Mouse (Mus musculus) lung, adult 18-20 months (tissue): ENCODE results near the gene Ccdc34.

Experiments used
- DNase-seq, 2 experiments: peaks; one replicate each; pipeline ENCODE4 v3.0.0; 2022; ENCODE audit warnings: mixed read lengths in 2 of 2

The Ccdc34 gene

DNA sequence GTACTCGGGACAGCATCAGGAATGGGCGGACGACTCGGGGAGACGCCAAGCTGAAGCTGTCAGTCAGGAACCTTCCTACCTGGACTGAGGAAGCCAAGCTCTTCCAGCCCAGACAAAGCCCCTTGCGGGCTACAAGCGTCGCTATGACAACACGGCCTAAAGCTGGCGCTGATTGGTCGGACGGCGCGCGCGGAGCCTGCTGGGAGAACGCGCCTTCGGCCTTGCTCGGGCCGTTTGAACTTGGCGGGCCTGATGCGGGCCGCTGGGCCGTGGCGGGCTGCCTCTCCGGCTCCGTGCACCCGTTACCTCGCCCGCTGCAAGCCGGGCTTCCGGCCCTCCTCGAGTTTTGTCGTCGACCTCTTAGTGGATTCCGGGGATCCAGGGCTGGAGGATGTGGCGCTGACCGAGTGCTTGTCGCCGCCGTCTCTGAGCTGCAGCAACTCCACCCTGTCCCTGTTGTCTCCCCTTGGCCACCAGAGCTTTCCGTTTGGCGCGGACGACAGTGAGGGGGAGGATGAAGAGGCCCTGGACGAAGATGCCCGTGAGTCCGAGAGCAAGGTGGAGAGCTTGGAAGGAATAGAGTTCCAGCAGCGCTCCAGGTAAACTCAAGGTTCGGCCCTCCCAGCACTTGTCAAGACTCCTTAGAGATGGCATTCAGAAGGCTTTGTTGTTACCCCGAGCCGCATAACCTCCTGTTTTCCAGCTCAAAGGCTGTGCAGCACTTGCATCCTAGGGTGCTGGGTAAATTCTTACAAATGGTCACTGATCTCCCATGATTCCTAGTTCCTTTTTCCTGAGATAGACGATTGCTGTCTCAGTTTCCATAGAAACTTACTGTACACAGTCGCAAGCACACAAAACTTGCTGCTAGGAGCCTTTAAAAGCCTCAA is at the start of gene Ccdc34:
Gene Ccdc34, plus strand, starts transcription at position 202 of the 890 bp plus-strand sequence.
- peak; percentile 89 to 91 for DNase-seq

DNA sequence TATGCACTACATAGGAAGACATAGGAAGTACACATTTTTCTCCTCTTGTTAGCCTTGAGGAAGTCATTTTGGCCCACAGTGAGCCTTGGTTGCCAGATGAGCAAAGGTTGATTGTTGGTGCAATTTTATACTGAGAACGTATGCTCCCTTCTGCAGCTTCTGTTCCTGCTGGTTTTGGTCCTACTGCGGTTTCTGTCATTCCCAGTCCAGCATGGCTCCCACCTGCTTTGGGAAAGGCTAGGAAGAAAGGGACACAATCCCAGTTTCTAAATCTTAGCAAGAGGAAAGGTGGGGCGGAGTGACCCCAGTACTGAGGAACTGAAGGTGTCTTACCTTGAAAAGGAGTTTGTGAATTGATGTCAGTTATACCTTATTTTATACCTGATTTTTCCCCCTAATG is 48.2 kb upstream of the Ccdc34 start:
- DNase-seq = no peak

DNA sequence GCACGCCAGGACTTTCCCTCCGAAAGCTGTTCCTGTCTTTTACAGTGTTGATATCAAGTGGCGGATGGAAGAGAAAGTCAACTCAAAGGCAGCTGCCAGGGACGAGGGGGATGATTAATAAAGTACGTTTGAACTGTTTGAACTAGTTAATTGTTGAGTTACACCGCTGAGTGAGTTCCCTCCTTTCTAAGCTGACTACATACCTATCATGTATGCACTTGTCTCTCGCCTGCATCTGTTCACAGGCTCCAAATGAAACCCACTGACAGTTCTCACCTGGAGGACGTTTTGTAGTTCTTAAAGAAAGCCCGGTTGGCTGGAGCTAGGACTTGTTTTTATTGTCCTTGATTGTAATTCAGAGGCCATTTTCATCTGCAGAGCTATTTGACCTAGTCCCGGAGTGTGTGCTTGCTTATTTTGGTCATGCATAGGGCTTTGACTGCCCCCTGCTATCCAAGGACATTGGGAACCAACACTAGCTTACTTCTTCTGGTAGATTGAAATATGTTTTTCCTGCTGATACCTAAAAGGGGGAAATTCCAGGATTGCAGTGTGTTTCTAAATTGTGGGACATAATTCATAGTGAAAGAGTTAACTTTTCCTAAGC is 47.6 kb upstream of the Ccdc34 start:
- DNase-seq = no peak

DNA sequence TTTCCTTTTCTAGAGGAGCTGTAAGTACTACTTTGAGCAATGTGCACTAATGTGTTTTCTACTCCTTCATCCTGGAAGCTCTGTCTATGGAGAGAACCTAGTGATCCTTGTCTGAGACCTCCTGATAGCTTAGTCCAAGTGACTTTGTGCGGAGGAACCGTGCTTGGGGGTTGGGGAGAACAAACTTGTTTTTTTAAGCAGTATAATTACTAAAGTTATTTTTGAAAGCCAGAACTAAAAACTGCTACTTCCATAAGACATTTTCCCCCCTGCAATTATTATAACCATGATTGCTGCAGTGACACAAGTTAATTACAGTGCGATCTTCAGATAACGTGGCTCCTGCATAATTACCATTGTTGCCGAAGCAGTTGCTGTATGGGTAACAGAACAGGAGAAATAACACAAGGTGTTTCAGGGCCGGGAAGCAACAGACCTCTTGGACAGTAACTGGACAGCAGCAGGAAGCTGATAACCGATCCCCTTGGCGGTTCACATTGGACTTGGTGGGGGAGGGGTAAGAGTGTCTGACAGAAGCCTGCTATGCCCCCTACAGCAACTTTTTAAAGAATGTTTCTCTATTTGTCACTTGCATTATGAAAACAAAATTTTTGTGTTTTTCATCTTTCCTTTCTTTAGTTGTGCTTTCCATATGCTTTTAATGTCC is 46.7 kb upstream of the Ccdc34 start:
- DNase-seq = no peak

DNA sequence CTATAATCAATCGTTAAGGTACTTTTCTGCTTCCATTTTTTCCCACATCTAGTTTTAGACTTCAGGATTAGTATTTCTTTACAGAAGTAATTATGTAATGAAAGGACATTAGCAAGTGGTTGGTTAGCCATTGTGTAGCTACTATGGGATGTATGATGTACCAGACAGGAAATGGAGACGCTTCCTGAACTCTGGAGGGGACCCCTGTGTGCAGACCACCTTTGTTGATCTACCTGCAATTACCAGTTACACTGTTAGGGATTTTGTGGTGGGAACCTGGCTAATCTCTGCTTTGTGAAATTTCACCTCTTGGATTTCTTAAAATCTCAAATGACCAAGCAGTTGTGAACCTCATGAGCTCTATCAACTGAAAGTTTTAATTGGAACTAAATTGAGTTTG is 45.3 kb upstream of the Ccdc34 start:
- no peak for DNase-seq

DNA sequence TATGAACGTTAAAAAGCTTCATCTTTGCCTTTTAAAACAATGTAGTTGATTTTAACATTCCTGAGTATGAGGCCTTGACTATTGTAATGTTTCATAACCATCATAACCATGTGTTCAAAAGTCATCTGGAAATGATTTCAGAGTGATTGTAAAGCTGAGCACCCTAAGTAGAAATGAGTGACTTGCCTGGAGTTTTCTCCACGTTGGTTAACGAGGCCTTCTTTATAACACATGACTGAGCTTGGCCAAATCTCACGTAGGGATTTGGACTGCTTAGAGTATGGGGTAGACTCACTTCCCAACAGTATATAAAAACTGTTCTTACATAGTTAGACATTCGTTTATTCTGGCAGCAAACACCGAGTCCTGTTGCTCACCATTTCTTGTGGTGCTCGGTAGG is 44.7 kb upstream of the Ccdc34 start:
- no peak for DNase-seq

DNA sequence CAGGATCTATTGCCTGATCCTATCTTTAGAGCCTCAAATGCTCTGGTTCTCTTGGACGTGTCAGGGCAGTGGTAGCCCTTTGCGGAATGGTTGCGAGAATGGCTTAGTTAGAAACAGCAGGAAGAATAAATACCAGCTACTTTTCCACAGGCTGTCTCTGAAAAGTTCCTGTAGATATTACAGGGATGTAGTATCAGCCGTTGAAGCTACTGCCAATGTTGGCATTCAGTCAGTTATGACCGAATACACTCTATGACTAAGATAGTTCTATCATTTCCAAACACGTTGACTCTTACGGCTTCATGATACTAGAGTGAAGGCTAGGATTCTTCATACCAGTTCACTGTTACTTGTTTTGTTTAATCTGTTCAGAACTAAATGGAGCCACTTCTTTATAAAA is 42.8 kb upstream of the Ccdc34 start:
- no peak for DNase-seq

DNA sequence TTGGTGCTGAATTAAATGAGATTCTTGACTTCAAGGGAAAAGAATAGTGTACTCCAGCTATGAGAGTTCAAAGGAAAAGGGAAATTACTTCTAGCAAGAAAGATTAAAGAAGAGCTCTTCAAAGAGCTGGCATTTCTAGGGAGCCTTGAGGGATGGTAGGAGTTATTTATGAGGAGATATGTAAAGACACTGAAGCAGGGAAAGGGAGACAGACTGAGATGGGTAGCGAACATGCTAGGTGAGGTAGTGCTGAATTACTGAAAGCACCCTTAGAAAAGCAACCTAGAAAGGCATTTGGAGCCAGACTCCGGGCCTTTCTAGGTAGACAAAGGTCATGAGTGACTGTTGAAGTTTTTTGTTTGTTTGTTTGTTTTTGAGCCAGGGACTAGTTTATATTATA is 41.4 kb upstream of the Ccdc34 start:
- DNase-seq = no peak

DNA sequence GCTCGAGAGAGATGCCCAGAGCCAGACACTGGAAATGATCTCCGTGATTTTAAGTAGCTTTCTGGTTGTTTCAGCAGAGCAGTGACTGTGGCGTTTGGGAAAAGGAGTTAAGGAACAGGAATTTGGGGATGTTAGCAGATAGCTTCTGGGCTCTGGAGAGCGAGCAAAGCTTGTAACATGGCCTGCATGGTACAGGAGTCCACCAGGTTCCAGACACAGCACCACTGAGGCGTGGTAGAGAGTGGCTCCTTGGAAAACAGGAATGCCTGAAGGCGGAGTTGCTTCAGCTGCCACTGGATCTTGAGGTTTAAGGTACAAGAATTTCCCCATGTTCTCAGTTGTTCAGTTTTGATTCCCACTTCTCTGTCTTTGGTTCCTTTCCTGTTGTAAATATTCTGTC is 40.3 kb upstream of the Ccdc34 start:
- no peak for DNase-seq

DNA sequence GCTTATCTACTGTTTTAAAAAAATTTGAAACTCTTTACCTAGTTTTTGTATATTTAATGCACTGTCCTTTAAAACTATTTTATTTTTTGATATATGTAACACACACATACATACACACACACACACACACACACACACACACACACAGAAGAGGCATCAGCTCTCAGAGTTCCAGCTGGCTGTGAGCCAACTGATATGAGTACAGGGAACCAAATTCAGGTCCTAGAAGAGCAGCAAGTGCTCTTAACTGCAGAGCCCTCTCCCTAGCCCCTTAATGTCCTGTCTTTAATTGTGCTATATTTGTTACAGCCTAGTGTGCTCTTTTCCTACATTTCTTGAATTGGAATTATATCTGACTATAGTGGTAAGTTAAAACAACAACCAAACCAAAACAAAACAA is 38.4 kb upstream of the Ccdc34 start:
- DNase-seq = no peak

DNA sequence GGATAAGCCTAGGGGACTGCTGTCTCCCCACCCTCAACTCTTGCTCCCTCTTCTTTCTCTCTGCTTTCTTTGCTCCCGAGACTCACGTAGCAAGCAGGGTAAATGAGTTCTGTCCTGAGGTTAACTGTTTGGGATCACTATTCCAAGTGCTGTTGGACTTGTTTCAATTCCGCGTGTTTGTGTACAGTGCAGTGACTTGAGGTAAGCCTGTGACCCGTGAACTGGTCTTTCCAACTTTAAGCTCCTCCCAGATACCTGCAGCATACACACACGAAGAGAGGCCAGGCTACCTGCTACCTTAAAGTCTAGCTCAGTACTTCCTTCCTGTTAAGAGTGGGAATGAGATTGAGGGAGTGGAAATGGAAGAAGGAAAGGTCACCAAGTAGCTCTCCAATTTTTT is 34.2 kb upstream of the Ccdc34 start:
- DNase-seq = no peak

DNA sequence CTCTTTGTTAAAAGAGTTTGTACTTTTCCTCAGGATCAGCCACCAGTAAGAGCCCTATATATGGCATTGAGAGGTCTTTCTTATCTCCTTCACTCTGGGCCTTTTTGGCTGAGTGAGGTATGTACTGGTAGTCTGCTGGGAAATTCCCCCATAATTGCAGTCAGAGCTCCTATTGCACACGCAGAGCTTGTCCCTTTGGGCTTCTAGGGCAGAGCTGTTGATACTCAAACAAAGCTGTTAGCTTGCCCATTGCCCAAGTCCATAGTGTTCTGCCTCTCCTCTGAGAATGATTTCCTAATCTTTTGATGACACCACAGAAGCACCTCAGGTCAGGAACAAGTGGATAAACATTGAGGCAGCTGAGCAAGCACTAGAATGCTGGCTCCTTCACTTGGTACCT is 32.7 kb upstream of the Ccdc34 start:
- no peak for DNase-seq

DNA sequence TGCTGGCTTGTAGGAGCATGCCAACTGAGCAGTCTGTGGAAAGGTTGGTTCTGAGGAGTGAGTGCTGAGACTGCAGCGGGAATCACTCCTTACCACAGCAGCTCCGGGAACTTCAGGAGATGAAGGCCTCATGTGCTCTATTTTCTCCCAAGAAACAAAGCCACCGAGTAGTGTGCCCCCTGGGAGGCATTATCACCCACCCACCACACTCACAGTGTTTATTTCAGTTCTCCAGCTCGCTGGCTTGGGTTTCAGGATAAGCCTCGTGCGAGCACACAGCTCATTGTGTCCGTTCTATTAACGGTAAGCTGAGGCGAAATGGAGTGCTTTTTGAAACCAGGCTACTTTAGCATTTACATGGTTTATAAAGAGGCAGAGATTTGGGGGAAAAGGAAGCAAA is 32.1 kb upstream of the Ccdc34 start:
- DNase-seq = no peak

DNA sequence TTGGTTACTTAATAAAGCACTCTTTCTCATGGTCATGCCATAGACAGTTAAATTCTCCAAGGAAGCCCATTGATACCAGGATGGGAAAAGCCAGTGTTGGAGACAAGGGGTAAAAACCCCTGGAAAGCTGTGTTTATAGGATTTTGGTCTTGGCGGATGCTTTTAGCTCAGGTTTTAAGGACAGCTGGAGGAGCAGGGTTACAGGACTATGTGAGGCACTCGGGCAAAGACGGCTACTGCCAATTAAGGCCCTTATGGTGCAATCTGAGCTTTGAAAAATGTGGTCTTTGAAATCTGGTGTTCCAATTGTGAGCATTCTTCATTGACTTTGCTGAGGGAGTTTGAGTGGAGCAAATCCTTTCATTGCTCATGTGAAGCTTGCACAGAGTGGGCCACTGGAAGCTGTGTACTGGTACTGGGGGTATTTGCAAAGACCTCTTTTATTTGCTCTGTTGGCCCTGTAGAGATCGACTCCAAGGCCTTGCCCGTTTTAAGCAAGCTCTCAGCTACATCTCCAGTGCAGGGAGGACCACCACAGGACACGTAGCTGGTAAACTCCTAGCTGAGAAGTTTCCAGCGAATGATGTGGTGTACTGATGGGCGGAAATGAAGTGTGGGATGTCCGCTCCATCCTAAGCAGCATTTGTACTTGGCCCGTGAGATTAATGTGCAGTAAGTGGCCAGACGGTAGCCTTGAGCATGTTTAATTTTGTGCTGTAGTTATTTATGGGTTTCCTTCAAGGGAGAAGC is 31.4 kb upstream of the Ccdc34 start:
- DNase-seq = no peak

DNA sequence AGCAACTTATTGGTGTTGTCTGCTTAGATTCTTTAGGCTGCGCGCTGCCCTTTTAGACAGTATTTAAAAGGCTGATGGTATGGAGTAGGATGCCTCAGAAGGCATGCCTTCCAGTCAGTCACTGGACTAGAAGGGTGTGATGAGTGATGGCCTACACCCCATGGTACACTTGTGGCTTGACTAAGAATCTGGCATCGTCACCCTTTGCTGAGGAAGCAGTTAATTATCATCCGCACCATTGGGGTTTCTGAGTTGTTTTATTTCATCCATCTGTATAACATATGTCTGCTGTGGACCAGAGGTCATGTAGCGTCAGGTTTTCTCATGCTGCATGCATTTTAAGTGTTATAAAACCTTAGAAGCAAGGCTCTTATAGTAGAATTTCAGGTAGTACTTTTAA is 29.7 kb upstream of the Ccdc34 start:
- DNase-seq = no peak

DNA sequence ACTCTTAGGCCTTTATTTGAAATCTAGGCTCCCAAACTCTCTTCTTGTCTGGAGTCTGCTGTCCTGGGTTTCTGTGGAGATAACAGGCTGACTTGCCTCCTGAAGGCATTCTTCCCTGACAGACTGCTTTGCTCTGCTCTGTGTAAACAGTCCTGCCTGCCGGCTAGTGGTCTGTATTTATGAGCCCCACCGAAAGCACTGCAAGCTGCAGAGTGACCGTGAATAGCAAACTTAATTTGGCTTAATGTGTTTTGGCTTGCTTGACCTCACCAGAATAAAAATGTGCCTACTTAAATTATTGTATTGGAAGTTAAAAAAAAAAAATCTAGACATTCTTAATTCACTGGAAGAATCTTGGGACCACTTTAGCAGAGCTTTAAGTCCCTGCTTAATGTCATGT is 28.4 kb upstream of the Ccdc34 start:
- no peak for DNase-seq

DNA sequence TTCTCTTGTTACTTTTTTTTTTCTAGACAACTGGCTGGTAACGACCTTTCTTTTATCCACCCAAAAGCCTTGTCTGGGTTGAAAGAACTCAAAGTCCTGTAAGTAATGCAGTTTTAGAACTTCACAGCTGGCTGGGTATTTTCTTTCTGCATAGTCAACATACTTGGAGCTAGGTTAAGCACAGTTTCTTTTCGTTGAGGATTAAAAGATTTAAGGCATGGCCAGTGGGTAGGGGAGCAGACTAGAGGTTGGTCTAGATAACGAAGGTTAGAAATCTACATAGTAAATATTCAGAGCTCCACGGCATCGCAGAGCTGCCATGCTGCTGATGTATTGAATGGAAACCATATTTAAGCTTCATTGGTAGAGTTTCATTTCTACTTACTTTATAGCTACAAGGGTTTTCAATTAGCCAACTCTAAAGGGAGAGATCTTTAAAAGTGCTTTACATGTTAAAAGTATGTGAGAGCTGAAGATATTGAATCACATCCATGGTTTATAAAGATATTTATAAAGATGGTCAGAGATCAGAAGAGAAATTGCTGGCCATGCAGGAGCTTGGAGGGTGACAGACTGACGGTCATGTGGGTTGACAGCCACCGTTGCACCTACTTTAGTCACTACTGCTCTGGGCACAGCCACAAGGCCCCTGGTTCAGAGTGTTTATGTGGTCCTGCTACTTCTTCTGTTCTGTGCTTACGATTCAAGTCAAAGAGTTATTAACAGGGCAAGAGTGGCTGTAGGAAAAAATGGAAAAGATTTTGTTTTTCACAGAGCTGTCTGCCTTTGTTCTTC is 27.7 kb upstream of the Ccdc34 start:
- no peak for DNase-seq

DNA sequence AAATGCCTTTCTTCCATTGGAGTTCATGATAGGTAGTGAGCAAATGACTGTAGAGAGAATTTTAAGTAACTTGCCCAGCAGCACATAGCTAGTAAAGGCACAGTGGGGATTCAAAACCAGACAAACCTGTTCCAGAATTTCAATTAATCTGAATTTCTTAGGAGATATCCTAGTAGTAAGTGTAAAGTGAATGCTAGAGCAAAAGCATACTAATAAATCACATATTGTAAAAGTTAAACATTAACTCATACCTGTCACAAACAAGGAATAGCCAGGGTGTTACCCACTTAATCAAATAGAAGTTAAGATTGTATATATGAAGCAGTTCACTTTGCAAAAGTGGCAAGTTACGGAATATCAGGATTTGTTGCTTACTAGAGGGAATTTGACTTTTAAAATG is 25.9 kb upstream of the Ccdc34 start:
- no peak for DNase-seq

DNA sequence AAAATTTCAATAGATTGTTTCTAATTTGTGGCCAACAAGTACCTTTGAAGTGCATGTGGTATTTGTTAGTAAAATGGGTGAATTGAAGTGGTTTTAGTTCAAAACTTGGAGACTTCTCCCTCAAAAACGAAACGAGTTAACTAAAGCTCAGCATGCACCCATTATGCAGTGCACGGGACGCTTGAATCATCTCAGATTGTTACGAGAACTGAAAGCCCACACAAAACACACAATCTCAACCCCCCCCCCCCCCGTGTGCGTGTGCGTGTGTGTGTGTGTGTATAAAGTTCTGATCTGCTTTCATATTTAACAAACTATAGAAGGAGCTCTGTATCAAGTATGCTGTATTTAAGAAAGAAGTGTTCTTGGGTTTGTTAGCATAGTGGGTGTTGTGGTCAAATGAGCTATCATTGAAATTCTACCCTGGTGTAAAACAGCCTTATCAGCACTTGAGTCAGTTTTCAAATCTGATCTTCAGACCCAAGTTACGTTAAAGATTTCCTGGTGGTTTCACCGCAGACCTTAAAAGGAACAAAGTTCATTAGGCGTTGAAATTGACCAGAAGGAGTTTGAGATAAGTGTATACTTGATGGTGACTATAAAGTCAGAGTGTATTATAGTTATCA is 25.1 kb upstream of the Ccdc34 start:
- DNase-seq = no peak

DNA sequence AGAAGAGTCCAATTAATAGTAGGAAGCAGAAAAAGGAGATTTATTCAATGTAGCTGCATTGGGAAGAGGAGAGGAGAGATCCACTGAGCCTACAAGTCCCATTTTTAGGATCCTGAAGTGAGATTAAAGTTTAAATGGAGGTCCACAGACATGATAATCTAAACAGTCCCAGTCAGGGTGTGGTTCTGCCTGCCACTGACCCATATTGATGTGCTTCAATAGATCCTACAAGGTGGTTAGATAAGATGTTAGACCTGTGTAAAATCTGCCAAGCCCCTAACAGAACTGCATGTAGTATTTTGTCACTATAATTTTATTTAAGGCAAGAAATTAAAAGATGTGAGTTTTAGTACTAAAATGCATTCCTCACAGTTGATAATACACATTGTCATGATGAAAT is 24.2 kb upstream of the Ccdc34 start:
- DNase-seq = no peak

DNA sequence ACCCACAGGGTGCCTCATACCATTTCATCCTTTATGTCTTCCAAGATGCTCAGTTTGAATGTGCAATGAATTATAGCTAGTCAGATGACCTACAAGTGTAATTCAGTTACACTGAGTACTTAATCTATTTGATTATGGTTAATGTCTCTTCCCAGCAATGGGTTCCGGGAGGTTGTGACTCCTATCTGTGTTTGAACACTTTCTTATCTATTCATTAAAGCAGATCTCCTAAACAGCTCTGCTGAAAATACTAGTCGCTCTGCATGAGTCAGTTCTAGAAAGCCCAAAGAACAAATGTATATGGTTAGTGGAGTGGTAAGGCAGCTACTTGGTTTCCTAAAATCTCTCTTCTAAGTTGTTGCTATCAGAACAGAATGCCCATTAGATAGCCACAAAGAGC is 22.6 kb upstream of the Ccdc34 start:
- DNase-seq = no peak

DNA sequence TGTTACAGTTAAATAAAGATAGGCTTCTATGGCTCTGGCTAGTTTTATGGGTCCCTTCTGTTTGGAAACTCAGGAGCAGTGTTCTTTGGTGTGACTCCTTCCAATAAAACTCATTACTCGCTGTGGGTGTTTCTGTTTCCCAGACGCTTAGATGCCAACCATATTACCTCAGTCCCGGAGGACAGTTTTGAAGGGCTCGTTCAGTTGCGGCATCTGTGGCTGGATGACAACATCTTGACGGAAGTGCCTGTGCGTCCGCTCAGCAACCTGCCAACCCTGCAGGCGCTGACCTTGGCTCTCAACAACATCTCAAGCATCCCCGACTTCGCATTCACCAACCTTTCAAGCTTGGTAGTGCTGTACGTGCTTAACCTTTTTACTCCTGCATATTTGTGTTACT is 21.2 kb upstream of the Ccdc34 start:
- DNase-seq = no peak
